Mouse (Mus musculus) CH12.LX (cell line): Measurements from ENCODE around the gene Cenpm. TPM values are rescaled to one million over a fixed set of nuclear protein-coding genes. Genes with fewer than 3 reads are reported as not detected.

Experiments used
- DNase-seq: peaks from one replicate; pipeline ENCODE4 v3.0.0-alpha.2; 2013; ENCODE audit errors: extremely low read depth
- H3K27ac ChIP-seq: 2 replicates; pipeline ENCODE4 v1.5.1; 2012; ENCODE audit warnings: low read depth, mild to moderate bottlenecking, control low read depth, moderate library complexity; ENCODE audit not compliant: insufficient read depth
- H3K27me3 ChIP-seq: replicated peaks from 2 replicates; pipeline ENCODE3; 2012; ENCODE audit warnings: inconsistent platforms
- H3K36me3 ChIP-seq, 2 experiments: replicated peaks in 1 of 2; 2 replicates each; pipeline versions ENCODE3 to v1.6.1; 2012; ENCODE audit warnings: inconsistent platforms in 1 of 2, low read length in 1 of 2, mild to moderate bottlenecking in 1 of 2, mixed read lengths in 1 of 2, moderate library complexity in 1 of 2; ENCODE audit not compliant: control insufficient read depth in 1 of 2, insufficient read depth in 1 of 2
- H3K4me1 ChIP-seq, 2 experiments: 2 replicates each; pipeline ENCODE4 v1.6.1; 2012; ENCODE audit warnings: inconsistent platforms in 1 of 2, moderate library complexity in 1 of 2; ENCODE audit not compliant: insufficient read depth in 2 of 2, control insufficient read depth in 1 of 2
- H3K4me2 ChIP-seq: 2 replicates; pipeline ENCODE4 v1.6.1; 2012; ENCODE audit warnings: low read depth, mild to moderate bottlenecking, control low read depth; ENCODE audit not compliant: poor library complexity, insufficient read depth, severe bottlenecking
- H3K4me3 ChIP-seq, 3 experiments: fragments of 150-350 bp in 1 of 3; sonication (generic) in 1 of 3; replicated peaks in 1 of 3; 2 replicates each; pipeline versions ENCODE3 to v1.5.1; 2011 to 2012; ENCODE audit warnings: low read depth in 2 of 3, low read length in 2 of 3, mild to moderate bottlenecking in 2 of 3, moderate library complexity in 2 of 3, control low read depth in 1 of 3, improper control_type of control experiment in 1 of 3, inconsistent platforms in 1 of 3, mixed read lengths in 1 of 3; ENCODE audit not compliant: poor library complexity in 1 of 3
- H3K79me2 ChIP-seq: replicated peaks from 2 replicates; pipeline ENCODE4 v1.6.1; 2012; ENCODE audit warnings: mild to moderate bottlenecking, moderate library complexity; ENCODE audit not compliant: control insufficient read depth, poor library complexity, insufficient read depth, severe bottlenecking; ENCODE audit errors: extremely low read depth
- H3K9ac ChIP-seq: 2 replicates; pipeline ENCODE4 v1.6.1; 2012; ENCODE audit warnings: low read depth, mild to moderate bottlenecking, control low read depth, moderate library complexity; ENCODE audit not compliant: insufficient read depth
- H3K9me3 ChIP-seq: replicated peaks from 2 replicates; pipeline ENCODE3; 2012; ENCODE audit warnings: low read length, inconsistent platforms, mixed read lengths
- ETS1 ChIP-seq: conservative IDR thresholded peaks from 2 replicates; pipeline ENCODE4 v1.6.1; 2012; ENCODE audit warnings: low read depth, mild to moderate bottlenecking, inconsistent platforms, low read length, improper control_type of control experiment, moderate library complexity
- IRF4 ChIP-seq: IDR thresholded peaks from 2 replicates; pipeline ENCODE4 v1.6.1; 2014; ENCODE audit warnings: low read depth, mild to moderate bottlenecking, inconsistent platforms, low read length, improper control_type of control experiment
- JUND ChIP-seq: conservative IDR thresholded peaks from 2 replicates; pipeline ENCODE4 v1.6.1; 2011; ENCODE audit warnings: low read depth, low read length, improper control_type of control experiment
- MEF2A ChIP-seq: IDR thresholded peaks from 2 replicates; pipeline ENCODE4 v1.6.1; 2014; ENCODE audit warnings: low read depth, mild to moderate bottlenecking, inconsistent platforms, low read length, improper control_type of control experiment, borderline replicate concordance
- MXI1 ChIP-seq: IDR thresholded peaks from 2 replicates; pipeline ENCODE4 v1.6.1; 2011; ENCODE audit warnings: mild to moderate bottlenecking, low read depth, low read length, improper control_type of control experiment
- PAX5 ChIP-seq: IDR thresholded peaks from 2 replicates; pipeline ENCODE4 v1.6.1; 2012; ENCODE audit warnings: low read length, inconsistent platforms, mixed read lengths
- POLR2A ChIP-seq: IDR thresholded peaks from 2 replicates; pipeline ENCODE4 v1.6.1; 2011; ENCODE audit warnings: low read depth, mild to moderate bottlenecking, improper control_type of control experiment, low read length
- SIN3A ChIP-seq: IDR thresholded peaks from 2 replicates; pipeline ENCODE4 v1.6.1; 2012; ENCODE audit warnings: low read length, improper control_type of control experiment, inconsistent platforms
- TCF12 ChIP-seq: IDR thresholded peaks from 2 replicates; pipeline ENCODE4 v1.6.1; 2014; ENCODE audit warnings: low read depth, mild to moderate bottlenecking, inconsistent platforms, low read length, improper control_type of control experiment
- UBTF ChIP-seq: IDR thresholded peaks from 2 replicates; pipeline ENCODE4 v1.6.1; 2012; ENCODE audit warnings: low read depth, mild to moderate bottlenecking, inconsistent platforms, low read length, improper control_type of control experiment, moderate library complexity
- ZKSCAN1 ChIP-seq: IDR thresholded peaks from 2 replicates; pipeline ENCODE4 v1.6.1; 2012; ENCODE audit warnings: low read depth, inconsistent platforms, low read length, improper control_type of control experiment, borderline replicate concordance
- dilution Hi-C: fragments of 300-500 bp; cut with MboI; formaldehyde crosslinking; loops from 2 replicates; pipeline ENCODE4 v1.14.3; 2020; ENCODE audit warnings: low sequenced_read_pairs; ENCODE audit not compliant: extremely low pct_unique_long_range_greater_than_20kb, extremely low pct_ligation_motif_present
- in situ Hi-C: fragments of 300-500 bp; cut with MboI; formaldehyde crosslinking; loops from 3 replicates; pipeline ENCODE4 v1.14.3; 2019; ENCODE audit warnings: low sequenced_read_pairs, low pct_ligation_motif_present, low pct_unique_long_range_greater_than_20kb, mixed read lengths
- polyA plus RNA-seq: library from polyadenylated mRNA; unstranded; fragments of >175 nt; gene quantifications from 2 replicates; pipeline ENCODE4 v1.2.1, GENCODE M21; 2012; ENCODE audit warnings: low read depth; ENCODE audit not compliant: insufficient read length
- total RNA-seq, 2 experiments: library from RNA; depleted of rRNA; stranded (reverse); fragments of 300-350 nt in 1 of 2; fragments of >200 nt in 1 of 2; gene quantifications; 2 replicates each; pipeline ENCODE4 v1.2.3; 2012 to 2014

Cenpm gene
- total and polyA plus RNA-seq, 3 experiments, result 22.8 to 39.6 (median 34.2) TPM

- H3K79me2 ChIP-seq, result no peaks in the 10 kb centered on the region
These were observed 46.2 kb downstream of the Cenpm start for GRCm38 (mm10) chr15:82198342-82198741.

DNA sequence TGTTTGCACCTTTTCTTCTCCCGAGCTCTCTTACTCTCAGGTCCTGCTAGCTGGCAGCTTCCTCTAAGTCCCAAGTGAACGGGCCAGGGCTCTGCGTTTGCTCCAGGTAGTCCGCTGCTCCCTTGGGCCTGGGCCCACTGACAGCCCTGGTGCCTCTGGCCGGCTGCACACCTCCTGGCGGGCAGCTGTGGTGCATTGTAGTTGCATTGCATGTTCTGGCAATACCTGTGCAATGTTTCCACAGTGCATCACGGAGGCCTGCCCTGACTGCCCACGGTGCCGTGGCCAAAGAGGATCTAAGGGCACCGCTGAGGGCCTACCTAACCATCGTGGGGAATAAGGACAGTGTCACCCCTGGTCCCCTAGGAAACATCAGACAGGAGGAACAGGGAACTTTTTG is 46.6 kb downstream of the Cenpm start:
- Histone ChIP-seq H3K4me1 (no peaks in the 10 kb centered on the region), H3K4me3 (no peak overlapping the region), H3K4me2 (no peak overlapping the region), H3K9ac (no peak overlapping the region), H3K79me2 (no peaks in the 10 kb centered on the region), H3K9me3 (no peaks in the 10 kb centered on the region), H3K27ac (no peak overlapping the region), H3K36me3 (peaks cover 95 to 99% of the 10 kb centered on the region in 2 experiments), H3K27me3 (no peaks in the 10 kb centered on the region)
- no peak for DNase-seq
- TF ChIP-seq IRF4 (no peak), MXI1 (no peak), MEF2A (no peak)
- dilution Hi-C loops, result no loop called here
- in situ Hi-C loops, result no loop called here

More at GRCm38 (mm10) chr15:82198342-82198741, 46.2 kb downstream of the Cenpm start:
- no peak overlapping the region for H3K27ac ChIP-seq
- peaks cover 95 to 99% of the 10 kb centered on the region in 2 experiments for H3K36me3 ChIP-seq
- H3K4me1 ChIP-seq, result peaks cover 0 to 3% of the 10 kb centered on the region in 2 experiments; a peak in 1 of 4 replicates
- no peaks in the 10 kb centered on the region for H3K9me3 ChIP-seq
- no peaks in the 10 kb centered on the region for H3K27me3 ChIP-seq
- no peak overlapping the region for H3K4me3 ChIP-seq
- dilution Hi-C loops (no loop called here), in situ Hi-C loops (no loop called here)
- H3K9ac ChIP-seq, result no peak overlapping the region
- no peak overlapping the region for H3K4me2 ChIP-seq
- no peak for DNase-seq
- TF ChIP-seq SIN3A, result no peak
- TF ChIP-seq ETS1, result no peak
- TF ChIP-seq UBTF, result no peak
- TF ChIP-seq POLR2A, result no peak; the same call in 1 of the 2 replicates
- TF ChIP-seq ZKSCAN1, result no peak
- no peak for TF ChIP-seq TCF12
- TF ChIP-seq, all 38 proteins: peak for 0

DNA sequence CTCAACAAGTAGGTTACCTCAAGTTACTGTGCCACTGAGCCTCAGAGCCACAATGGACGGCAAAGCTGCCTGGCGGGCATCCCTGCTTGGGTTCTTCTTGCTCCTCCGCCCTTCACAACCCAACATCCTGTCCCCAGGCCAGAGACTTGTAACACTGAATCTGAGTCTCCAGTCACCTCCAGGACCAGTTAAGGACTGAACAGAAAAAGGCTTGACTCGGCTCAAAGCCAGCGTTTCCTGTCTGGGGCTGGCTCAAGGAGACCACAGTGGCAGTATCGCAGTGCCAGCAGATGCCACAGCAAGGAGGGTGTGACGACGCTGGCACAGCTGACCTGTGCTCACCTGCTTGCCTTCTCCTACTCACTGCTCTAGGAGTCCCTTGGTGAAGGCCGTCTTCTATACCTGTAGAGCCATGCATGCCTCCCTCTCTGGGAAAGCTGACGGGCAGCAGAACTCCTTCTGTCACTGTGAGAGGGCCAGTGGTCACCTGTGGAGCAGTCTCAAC is 47.2 kb downstream of the Cenpm start:
- dilution Hi-C loops, result no loop called here
- Histone ChIP-seq H3K79me2 (no peaks in the 10 kb centered on the region), H3K4me2 (no peak overlapping the region), H3K36me3 (peaks cover 94 to 99% of the 10 kb centered on the region in 2 experiments), H3K9me3 (no peaks in the 10 kb centered on the region), H3K27ac (no peak overlapping the region), H3K4me3 (no peak overlapping the region)
- in situ Hi-C loops, result no loop called here
- DNase-seq, result no peak
- TF ChIP-seq PAX5 (no peak), JUND (no peak)
- TF ChIP-seq, all 38 proteins: peak for 0
- H3K27me3 ChIP-seq, result no peaks in the 10 kb centered on the region
- H3K4me1 ChIP-seq, result no peaks in the 10 kb centered on the region
- no peak overlapping the region for H3K9ac ChIP-seq
